Mouse (Mus musculus) liver, embryonic 16.5 days (tissue): ENCODE data around the gene Rbpj. TPM values are rescaled to one million over a fixed set of nuclear protein-coding genes. Genes with fewer than 3 reads are reported as not detected.

Source experiments
- ATAC-seq: fragments of 200-750 bp; cut with Nextera tagmentation; 2 replicates; pipeline ENCODE4 v1.8.0; 2017; ENCODE audit warnings: low read depth, mild to moderate bottlenecking, moderate number of reproducible peaks, moderate library complexity
- H3K27ac ChIP-seq: fragments of 300-500 bp; sonication (generic); 2 replicates; pipeline ENCODE4 v1.5.1; 2014; ENCODE audit warnings: mild to moderate bottlenecking, low read length
- H3K27me3 ChIP-seq: fragments of 300-500 bp; sonication (generic); 2 replicates; pipeline ENCODE4 v1.6.1; 2014; ENCODE audit warnings: low read depth, low read length, mixed read lengths; ENCODE audit not compliant: control insufficient read depth, insufficient read depth
- H3K36me3 ChIP-seq: fragments of 300-500 bp; sonication (generic); 2 replicates; pipeline ENCODE4 v1.6.1; 2014; ENCODE audit warnings: mild to moderate bottlenecking; ENCODE audit not compliant: control insufficient read depth, insufficient read depth
- H3K4me1 ChIP-seq: fragments of 300-500 bp; sonication (generic); 2 replicates; pipeline ENCODE4 v1.6.1; 2014; ENCODE audit warnings: low read depth, low read length, mixed read lengths; ENCODE audit not compliant: control insufficient read depth
- H3K4me2 ChIP-seq: fragments of 300-500 bp; sonication (generic); 2 replicates; pipeline ENCODE4 v1.6.1; 2014; ENCODE audit warnings: low read depth, low read length, mixed read lengths
- H3K4me3 ChIP-seq: fragments of 300-500 bp; sonication (generic); 2 replicates; pipeline ENCODE4 v1.5.1; 2014; ENCODE audit warnings: low read depth, mild to moderate bottlenecking, low read length
- H3K9ac ChIP-seq: fragments of 300-500 bp; sonication (generic); 2 replicates; pipeline ENCODE4 v1.6.1; 2014; ENCODE audit warnings: low read depth, low read length
- H3K9me3 ChIP-seq: fragments of 300-500 bp; sonication (generic); replicated peaks from 2 replicates; pipeline ENCODE4 v1.6.1; 2016; ENCODE audit warnings: low read length; ENCODE audit not compliant: control insufficient read depth
- WGBS: fragments of 180-500 bp; shearing (Covaris S2); extraction: QIAGEN DNeasy Blood & Tissue Kit; methylation state at CpG from one replicate; pipeline ENCODE4 v1.1.7; 2014; ENCODE audit not compliant: insufficient replicate concordance; 5-methylcytosine and 5-hydroxymethylcytosine counted together
- polyA plus RNA-seq: library from polyadenylated mRNA; unstranded; fragments of >200 nt; fragmentation: Nextera tagmentation; extraction: Ambion mirVana; gene quantifications from 2 replicates; pipeline ENCODE4 v1.2.1, GENCODE M21; 2015

Gene Rbpj
- polyA plus RNA-seq, 1 experiment from 2014 or later = 6.9 TPM

- Histone ChIP-seq H3K9ac (no peak overlapping the region), H3K27me3 (no peaks in the 10 kb centered on the region), H3K4me1 (peaks cover 2% of the 10 kb centered on the region; the same call in 1 of the 2 replicates), H3K27ac (no peak overlapping the region), H3K4me3 (no peak overlapping the region), H3K9me3 (no peaks in the 10 kb centered on the region), H3K4me2 (no peak overlapping the region), H3K36me3 (no peaks in the 10 kb centered on the region)
- WGBS = 60% methylated on average over 1 of the region's 1 CpGs
- ATAC-seq = no peak
Observed at GRCm38 (mm10) chr5:53599116-53599515, 133.2 kb downstream of the Rbpj start.

GRCm38 (mm10) chr5:53602194-53602593 lies 136.2 kb downstream of the Rbpj start:
- Histone ChIP-seq H3K9me3 (no peaks in the 10 kb centered on the region), H3K27ac (no peak overlapping the region), H3K36me3 (no peaks in the 10 kb centered on the region), H3K9ac (no peak overlapping the region), H3K4me3 (no peak overlapping the region), H3K4me2 (no peak overlapping the region), H3K27me3 (no peaks in the 10 kb centered on the region), H3K4me1 (peaks cover 4% of the 10 kb centered on the region; the same call in 1 of the 2 replicates)
- no peak for ATAC-seq
- 88% methylated on average over 8 of the region's 8 CpGs for WGBS

GRCm38 (mm10) chr5:53605450-53605849 lies 139.5 kb downstream of the Rbpj start:
- ATAC-seq = no peak
- Histone ChIP-seq H3K36me3 (no peaks in the 10 kb centered on the region), H3K4me1 (peaks cover 4% of the 10 kb centered on the region; the same call in 1 of the 2 replicates), H3K27ac (no peak overlapping the region), H3K9ac (no peak overlapping the region), H3K4me3 (no peak overlapping the region), H3K27me3 (no peaks in the 10 kb centered on the region), H3K4me2 (no peak overlapping the region), H3K9me3 (no peaks in the 10 kb centered on the region)
- WGBS = 22% methylated on average over 4 of the region's 4 CpGs

- Histone ChIP-seq H3K9ac (no peak overlapping the region), H3K36me3 (no peaks in the 10 kb centered on the region), H3K4me1 (peaks cover 4% of the 10 kb centered on the region; the same call in 1 of the 2 replicates), H3K9me3 (no peaks in the 10 kb centered on the region), H3K27me3 (no peaks in the 10 kb centered on the region), H3K4me2 (no peak overlapping the region), H3K4me3 (no peak overlapping the region), H3K27ac (no peak overlapping the region)
- WGBS = 66% methylated on average over 9 of the region's 9 CpGs
- ATAC-seq = no peak
Observed at GRCm38 (mm10) chr5:53607230-53607996, 141.5 kb downstream of the Rbpj start.

GRCm38 (mm10) chr5:53618844-53619243 lies 152.9 kb downstream of the Rbpj start:
- Histone ChIP-seq H3K4me1 (no peaks in the 10 kb centered on the region), H3K27ac (no peak overlapping the region), H3K4me2 (no peak overlapping the region), H3K4me3 (no peak overlapping the region), H3K9me3 (no peaks in the 10 kb centered on the region), H3K9ac (no peak overlapping the region), H3K36me3 (no peaks in the 10 kb centered on the region), H3K27me3 (no peaks in the 10 kb centered on the region)
- ATAC-seq = no peak
- 75% methylated on average over 1 of the region's 1 CpGs for WGBS

- no peaks in the 10 kb centered on the region for H3K27me3 ChIP-seq
- H3K9me3 ChIP-seq = no peaks in the 10 kb centered on the region
- H3K4me3 ChIP-seq = no peak overlapping the region
- no peaks in the 10 kb centered on the region for H3K36me3 ChIP-seq
- 66% methylated on average over 3 of the region's 3 CpGs for WGBS
- no peak overlapping the region for H3K27ac ChIP-seq
- no peak overlapping the region for H3K4me2 ChIP-seq
- ATAC-seq = no peak
- H3K4me1 ChIP-seq = peaks cover 4% of the 10 kb centered on the region
- no peak overlapping the region for H3K9ac ChIP-seq
Observed at GRCm38 (mm10) chr5:53632026-53632425, 166.1 kb downstream of the Rbpj start.

GRCm38 (mm10) chr5:53636795-53637194 lies 170.8 kb downstream of the Rbpj start:
- H3K36me3 ChIP-seq = no peaks in the 10 kb centered on the region
- no peaks in the 10 kb centered on the region for H3K27me3 ChIP-seq
- no peak overlapping the region for H3K4me2 ChIP-seq
- H3K4me3 ChIP-seq = no peak overlapping the region
- 17% methylated on average over 3 of the region's 3 CpGs for WGBS
- no peak for ATAC-seq
- peaks cover 4% of the 10 kb centered on the region for H3K4me1 ChIP-seq
- H3K9me3 ChIP-seq = no peaks in the 10 kb centered on the region
- no peak overlapping the region for H3K9ac ChIP-seq
- H3K27ac ChIP-seq = no peak overlapping the region

- no peak overlapping the region for H3K4me3 ChIP-seq
- no peaks in the 10 kb centered on the region for H3K27me3 ChIP-seq
- no peaks in the 10 kb centered on the region; the same call in 1 of the 2 replicates for H3K36me3 ChIP-seq
- WGBS = 51% methylated on average over 3 of the region's 3 CpGs
- H3K27ac ChIP-seq = no peak overlapping the region
- ATAC-seq = no peak
- no peak overlapping the region for H3K9ac ChIP-seq
- H3K4me1 ChIP-seq = peaks cover 4% of the 10 kb centered on the region
- H3K9me3 ChIP-seq = no peaks in the 10 kb centered on the region
- no peak overlapping the region for H3K4me2 ChIP-seq
Observed at GRCm38 (mm10) chr5:53637206-53637605, 171.3 kb downstream of the Rbpj start.

- Histone ChIP-seq H3K36me3 (no peaks in the 10 kb centered on the region; the same call in 1 of the 2 replicates), H3K27ac (no peak overlapping the region), H3K9ac (no peak overlapping the region), H3K4me3 (no peak overlapping the region), H3K27me3 (no peaks in the 10 kb centered on the region), H3K4me1 (peaks cover 4% of the 10 kb centered on the region), H3K9me3 (no peaks in the 10 kb centered on the region), H3K4me2 (no peak overlapping the region)
- WGBS = 59% methylated on average over 3 of the region's 3 CpGs
- ATAC-seq = no peak
Observed at GRCm38 (mm10) chr5:53638647-53639046, 172.7 kb downstream of the Rbpj start.
